Mouse (Mus musculus): ENCODE results near the gene Sprr2a2. TPM values are rescaled to one million over a fixed set of nuclear protein-coding genes. Genes with fewer than 3 reads are reported as not detected.
"Not testable (repeated sequence)": the region's sequence is repeated elsewhere in the genome, so short reads cannot be mapped to it uniquely, and the experiment has no call there.

Sprr2a2 gene
- total and polyA plus RNA-seq, 3 experiments, result 0.60 TPM; not detected in 2

- ATAC-seq (ENCODE audit: extremely low read depth, insufficient number of reproducible peaks, low FRiP score, poor library complexity, severe bottlenecking); H3K4me3 ChIP-seq (ENCODE audit: low read depth, low read length); DNase-seq (ENCODE audit: low spot score): not testable (repeated sequence)
Measured at GRCm38 (mm10) chr3:92274018-92274417, 58.3 kb downstream of the Sprr2a2 start.

GRCm38 (mm10) chr3:92279663-92280062 lies 63.9 kb downstream of the Sprr2a2 start:
- not testable (repeated sequence) for H3K4me3 ChIP-seq (ENCODE audit: low read depth, low read length); H3K36me3 ChIP-seq (replicated peaks); H3K4me1 ChIP-seq (ENCODE audit: insufficient read depth, low read depth, low read length); ATAC-seq (ENCODE audit: extremely low read depth, insufficient number of reproducible peaks, low FRiP score, poor library complexity, severe bottlenecking); DNase-seq (ENCODE audit: low spot score); H3K27me3 ChIP-seq (ENCODE audit: insufficient read depth, low read length); H3K9me3 ChIP-seq (replicated peaks)

More at GRCm38 (mm10) chr3:92274018-92274417, 58.3 kb downstream of the Sprr2a2 start:
- H3K4me1 ChIP-seq (ENCODE audit: insufficient read depth, low read depth, low read length); H3K27me3 ChIP-seq (ENCODE audit: insufficient read depth, low read length); H3K36me3 ChIP-seq (replicated peaks); H3K9me3 ChIP-seq (replicated peaks): not testable (repeated sequence)

GRCm38 (mm10) chr3:92280963-92281606 lies 65.4 kb downstream of the Sprr2a2 start:
- ATAC-seq (ENCODE audit: extremely low read depth, insufficient number of reproducible peaks, low FRiP score, poor library complexity, severe bottlenecking); H3K9me3 ChIP-seq (replicated peaks); DNase-seq (ENCODE audit: low spot score); H3K4me3 ChIP-seq (ENCODE audit: low read depth, low read length); H3K27me3 ChIP-seq (ENCODE audit: insufficient read depth, low read length); H3K4me1 ChIP-seq (ENCODE audit: insufficient read depth, low read depth, low read length); H3K36me3 ChIP-seq (replicated peaks): not testable (repeated sequence)

- H3K4me3 ChIP-seq (ENCODE audit: low read depth, low read length); DNase-seq (ENCODE audit: low spot score); H3K36me3 ChIP-seq (replicated peaks); ATAC-seq (ENCODE audit: extremely low read depth, insufficient number of reproducible peaks, low FRiP score, poor library complexity, severe bottlenecking); H3K9me3 ChIP-seq (replicated peaks); H3K4me1 ChIP-seq (ENCODE audit: insufficient read depth, low read depth, low read length); H3K27me3 ChIP-seq (ENCODE audit: insufficient read depth, low read length): not testable (repeated sequence)
Measured at GRCm38 (mm10) chr3:92285101-92285500, 69.4 kb downstream of the Sprr2a2 start, which contains the start of gene Sprr2a3. Gene Sprr2a3, plus strand, starts transcription at chr3:92285417.

- not testable (repeated sequence) for H3K36me3 ChIP-seq (replicated peaks); H3K4me1 ChIP-seq (ENCODE audit: insufficient read depth, low read depth, low read length); H3K9me3 ChIP-seq (replicated peaks); H3K27me3 ChIP-seq (ENCODE audit: insufficient read depth, low read length); DNase-seq (ENCODE audit: low spot score); H3K4me3 ChIP-seq (ENCODE audit: low read depth, low read length); ATAC-seq (ENCODE audit: extremely low read depth, insufficient number of reproducible peaks, low FRiP score, poor library complexity, severe bottlenecking)
Measured at GRCm38 (mm10) chr3:92288489-92288888, 72.8 kb downstream of the Sprr2a2 start.

Other genes with a start within 250 kb of the Sprr2a2 start
- not detected in 2 replicates for gene Pglyrp3, start 201.3 kb upstream of the Sprr2a2 start, total RNA-seq (2014; fragmentation: Nextera tagmentation)
- not detected in 2 replicates for gene Pglyrp3, start 201.3 kb upstream of the Sprr2a2 start, total RNA-seq (2017)
- gene Pglyrp3, start 201.3 kb upstream of the Sprr2a2 start, polyA plus RNA-seq (2012), result not detected in 2 replicates
- not detected in 2 replicates for gene Lor, start 132.8 kb upstream of the Sprr2a2 start, total RNA-seq (2014; fragmentation: Nextera tagmentation)
- not detected in 2 replicates for gene Lor, start 132.8 kb upstream of the Sprr2a2 start, total RNA-seq (2017)
- not detected in 2 replicates for gene Lor, start 132.8 kb upstream of the Sprr2a2 start, polyA plus RNA-seq (2012)
- not detected in 2 replicates for gene Prr9, start 92.0 kb upstream of the Sprr2a2 start, total RNA-seq (2014; fragmentation: Nextera tagmentation)
- gene Prr9, start 92.0 kb upstream of the Sprr2a2 start, total RNA-seq (2017), result 0.22 TPM in 1 of 2 replicates, not detected in the other
- gene Prr9, start 92.0 kb upstream of the Sprr2a2 start, polyA plus RNA-seq (2012), result not detected in 2 replicates
- gene Lelp1, start 73.2 kb upstream of the Sprr2a2 start, total RNA-seq (2014; fragmentation: Nextera tagmentation), result not detected in 2 replicates
- gene Lelp1, start 73.2 kb upstream of the Sprr2a2 start, total RNA-seq (2017), result not detected in 2 replicates
- not detected in 2 replicates for gene Lelp1, start 73.2 kb upstream of the Sprr2a2 start, polyA plus RNA-seq (2012)
- not detected in 2 replicates for gene Sprr2a1, start 121 bp upstream of the Sprr2a2 start, total RNA-seq (2014; fragmentation: Nextera tagmentation)
- not detected in 2 replicates for gene Sprr2a1, start 121 bp upstream of the Sprr2a2 start, total RNA-seq (2017)
- gene Sprr2a1, start 121 bp upstream of the Sprr2a2 start, polyA plus RNA-seq (2012), result not detected in 2 replicates
- not detected in 2 replicates for gene Sprr2a3, start 69.5 kb downstream of the Sprr2a2 start, total RNA-seq (2014; fragmentation: Nextera tagmentation)
- 0.11 and 0.23 TPM in 2 replicates for gene Sprr2a3, start 69.5 kb downstream of the Sprr2a2 start, total RNA-seq (2017)
- gene Sprr2a3, start 69.5 kb downstream of the Sprr2a2 start, polyA plus RNA-seq (2012), result not detected in 2 replicates
- gene Sprr2b, start 100.7 kb downstream of the Sprr2a2 start, total RNA-seq (2014; fragmentation: Nextera tagmentation), result not detected in 2 replicates
- gene Sprr2b, start 100.7 kb downstream of the Sprr2a2 start, total RNA-seq (2017), result not detected in 2 replicates
- gene Sprr2b, start 100.7 kb downstream of the Sprr2a2 start, polyA plus RNA-seq (2012), result not detected in 2 replicates
- not detected in 2 replicates for gene Sprr2d, start 123.2 kb downstream of the Sprr2a2 start, total RNA-seq (2014; fragmentation: Nextera tagmentation)
- gene Sprr2d, start 123.2 kb downstream of the Sprr2a2 start, total RNA-seq (2017), result not detected in 2 replicates
- not detected in 2 replicates for gene Sprr2d, start 123.2 kb downstream of the Sprr2a2 start, polyA plus RNA-seq (2012)
- gene Sprr2e, start 136.2 kb downstream of the Sprr2a2 start, total RNA-seq (2014; fragmentation: Nextera tagmentation), result not detected in 2 replicates
- gene Sprr2e, start 136.2 kb downstream of the Sprr2a2 start, total RNA-seq (2017), result not detected in 2 replicates
- gene Sprr2e, start 136.2 kb downstream of the Sprr2a2 start, polyA plus RNA-seq (2012), result not detected in 2 replicates
- not detected in 2 replicates for gene Sprr2f, start 149.3 kb downstream of the Sprr2a2 start, total RNA-seq (2014; fragmentation: Nextera tagmentation)
- not detected in 2 replicates for gene Sprr2f, start 149.3 kb downstream of the Sprr2a2 start, total RNA-seq (2017)
- gene Sprr2f, start 149.3 kb downstream of the Sprr2a2 start, polyA plus RNA-seq (2012), result not detected in 2 replicates
- gene Sprr2h, start 169.8 kb downstream of the Sprr2a2 start, total RNA-seq (2014; fragmentation: Nextera tagmentation), result not detected in 2 replicates
- gene Sprr2h, start 169.8 kb downstream of the Sprr2a2 start, total RNA-seq (2017), result not detected in 2 replicates
- gene Sprr2h, start 169.8 kb downstream of the Sprr2a2 start, polyA plus RNA-seq (2012), result not detected in 2 replicates
- gene Sprr2i, start 192.1 kb downstream of the Sprr2a2 start, total RNA-seq (2014; fragmentation: Nextera tagmentation), result not detected in 2 replicates
- gene Sprr2i, start 192.1 kb downstream of the Sprr2a2 start, total RNA-seq (2017), result not detected in 2 replicates
- gene Sprr2i, start 192.1 kb downstream of the Sprr2a2 start, polyA plus RNA-seq (2012), result not detected in 2 replicates
- gene Sprr2j-ps, start 202.2 kb downstream of the Sprr2a2 start, total RNA-seq (2014; fragmentation: Nextera tagmentation), result not detected in 2 replicates
- gene Sprr2j-ps, start 202.2 kb downstream of the Sprr2a2 start, total RNA-seq (2017), result not detected in 2 replicates
- not detected in 2 replicates for gene Sprr2j-ps, start 202.2 kb downstream of the Sprr2a2 start, polyA plus RNA-seq (2012)
- 3.7 and 4.9 TPM in 2 replicates for gene Gm9774, start 213.5 kb downstream of the Sprr2a2 start, total RNA-seq (2014; fragmentation: Nextera tagmentation)
- gene Gm9774, start 213.5 kb downstream of the Sprr2a2 start, total RNA-seq (2017), result 1.5 and 1.9 TPM in 2 replicates
- 13.1 and 22.5 TPM in 2 replicates for gene Gm9774, start 213.5 kb downstream of the Sprr2a2 start, polyA plus RNA-seq (2012)
- not detected in 2 replicates for gene Sprr2k, start 216.7 kb downstream of the Sprr2a2 start, total RNA-seq (2014; fragmentation: Nextera tagmentation)
- 0.33 and 0.46 TPM in 2 replicates for gene Sprr2k, start 216.7 kb downstream of the Sprr2a2 start, total RNA-seq (2017)
- gene Sprr2k, start 216.7 kb downstream of the Sprr2a2 start, polyA plus RNA-seq (2012), result not detected in 2 replicates
- not detected in 2 replicates for gene Sprr1b, start 222.9 kb downstream of the Sprr2a2 start, total RNA-seq (2014; fragmentation: Nextera tagmentation)
- gene Sprr1b, start 222.9 kb downstream of the Sprr2a2 start, total RNA-seq (2017), result not detected in 2 replicates
- not detected in 2 replicates for gene Sprr1b, start 222.9 kb downstream of the Sprr2a2 start, polyA plus RNA-seq (2012)
- gene Sprr3, start 242.8 kb downstream of the Sprr2a2 start, total RNA-seq (2014; fragmentation: Nextera tagmentation), result not detected in 2 replicates
- 0.11 TPM in 1 of 2 replicates, not detected in the other for gene Sprr3, start 242.8 kb downstream of the Sprr2a2 start, total RNA-seq (2017)
- gene Sprr3, start 242.8 kb downstream of the Sprr2a2 start, polyA plus RNA-seq (2012), result not detected in 2 replicates